Mouse (Mus musculus) lung, embryonic 15.5 days (tissue): ENCODE measurements around the gene Atp6v0a1. TPM values are rescaled to one million over a fixed set of nuclear protein-coding genes. Genes with fewer than 3 reads are reported as not detected.

Source experiments
- ATAC-seq: fragments of 200-750 bp; cut with Nextera tagmentation; 2 replicates; pipeline ENCODE4 v1.8.0; 2017; ENCODE audit warnings: moderate number of reproducible peaks, borderline replicate concordance; ENCODE audit not compliant: low FRiP score, low TSS enrichment; ENCODE audit errors: extremely low read depth
- H3K27ac ChIP-seq: fragments of 300-500 bp; sonication (generic); 2 replicates; pipeline ENCODE4 v1.5.1; 2015; ENCODE audit warnings: moderate library complexity, mild to moderate bottlenecking, inconsistent platforms
- H3K27me3 ChIP-seq: fragments of 300-500 bp; sonication (generic); 2 replicates; pipeline ENCODE4 v1.6.1; 2015; ENCODE audit warnings: inconsistent platforms
- H3K36me3 ChIP-seq: fragments of 300-500 bp; sonication (generic); 2 replicates; pipeline ENCODE4 v1.6.1; 2015; ENCODE audit warnings: inconsistent platforms
- H3K4me1 ChIP-seq: fragments of 300-500 bp; sonication (generic); 2 replicates; pipeline ENCODE4 v1.6.1; 2015; ENCODE audit warnings: inconsistent platforms
- H3K4me2 ChIP-seq: fragments of 300-500 bp; sonication (generic); 2 replicates; pipeline ENCODE4 v1.6.1; 2015; ENCODE audit warnings: inconsistent platforms, mild to moderate bottlenecking, moderate library complexity
- H3K4me3 ChIP-seq: fragments of 300-500 bp; sonication (generic); 2 replicates; pipeline ENCODE4 v1.5.1; 2015; ENCODE audit warnings: mild to moderate bottlenecking, inconsistent platforms
- H3K9ac ChIP-seq: fragments of 300-500 bp; sonication (generic); 2 replicates; pipeline ENCODE4 v1.6.1; 2015; ENCODE audit warnings: inconsistent platforms
- H3K9me3 ChIP-seq: fragments of 300-500 bp; sonication (generic); 2 replicates; pipeline ENCODE4 v1.6.1; 2016; ENCODE audit warnings: inconsistent platforms
- WGBS: fragments of 180-500 bp; shearing (Covaris S2); methylation state at CpG from one replicate; pipeline ENCODE4 v1.1.7; 2015; 5-methylcytosine and 5-hydroxymethylcytosine counted together
- polyA plus RNA-seq: library from polyadenylated mRNA; unstranded; fragments of >200 nt; fragmentation: Nextera tagmentation; extraction: Ambion mirVana; gene quantifications from 2 replicates; pipeline ENCODE4 v1.2.1, GENCODE M21; 2015

The Atp6v0a1 gene
- polyA plus RNA-seq, 1 experiment from 2014 or later, result 37.8 TPM

- no peak for ATAC-seq
- Histone ChIP-seq H3K9me3 (no peaks in the 10 kb centered on the region), H3K36me3 (peaks cover 60% of the 10 kb centered on the region), H3K9ac (no peak overlapping the region), H3K27ac (no peak overlapping the region), H3K27me3 (no peaks in the 10 kb centered on the region), H3K4me2 (no peak overlapping the region), H3K4me1 (no peaks in the 10 kb centered on the region), H3K4me3 (no peak overlapping the region)
- WGBS, result 86% methylated on average over 10 of the region's 10 CpGs
These were observed 21.0 kb downstream of the Atp6v0a1 start for GRCm38 (mm10) chr11:101030136-101030807.

- no peak for ATAC-seq
- Histone ChIP-seq H3K4me3 (no peak overlapping the region), H3K4me2 (no peak overlapping the region), H3K27ac (no peak overlapping the region), H3K9ac (no peak overlapping the region), H3K36me3 (peaks cover 62% of the 10 kb centered on the region), H3K4me1 (no peaks in the 10 kb centered on the region), H3K27me3 (no peaks in the 10 kb centered on the region), H3K9me3 (no peaks in the 10 kb centered on the region)
- 77% methylated on average over 4 of the region's 4 CpGs for WGBS
These were observed 21.5 kb downstream of the Atp6v0a1 start for GRCm38 (mm10) chr11:101030808-101031156.

- 85% methylated on average over 1 of the region's 1 CpGs for WGBS
- no peaks in the 10 kb centered on the region for H3K27me3 ChIP-seq
- no peak for ATAC-seq
These were observed 22.2 kb downstream of the Atp6v0a1 start for GRCm38 (mm10) chr11:101031470-101031869.

GRCm38 (mm10) chr11:101033856-101034500 is 24.7 kb downstream of the Atp6v0a1 start:
- Histone ChIP-seq H3K4me2 (no peak overlapping the region), H3K9me3 (no peaks in the 10 kb centered on the region), H3K27ac (no peak overlapping the region), H3K4me3 (no peak overlapping the region), H3K4me1 (no peaks in the 10 kb centered on the region), H3K36me3 (peaks cover 69% of the 10 kb centered on the region), H3K9ac (no peak overlapping the region), H3K27me3 (no peaks in the 10 kb centered on the region)
- 91% methylated on average over 17 of the region's 17 CpGs for WGBS
- no peak for ATAC-seq

More at GRCm38 (mm10) chr11:101031470-101031869, 22.2 kb downstream of the Atp6v0a1 start:
- Histone ChIP-seq H3K9me3 (no peaks in the 10 kb centered on the region), H3K4me2 (no peak overlapping the region), H3K27ac (no peak overlapping the region), H3K4me3 (no peak overlapping the region), H3K9ac (no peak overlapping the region), H3K36me3 (peaks cover 66% of the 10 kb centered on the region), H3K4me1 (no peaks in the 10 kb centered on the region)

GRCm38 (mm10) chr11:101034614-101035327 is 25.5 kb downstream of the Atp6v0a1 start:
- H3K27me3 ChIP-seq, result no peaks in the 10 kb centered on the region
- H3K27ac ChIP-seq, result no peak overlapping the region
- H3K36me3 ChIP-seq, result peaks cover 71% of the 10 kb centered on the region

GRCm38 (mm10) chr11:101035328-101035695 is 26.1 kb downstream of the Atp6v0a1 start:
- Histone ChIP-seq H3K27me3 (no peaks in the 10 kb centered on the region), H3K9ac (no peak overlapping the region), H3K36me3 (peaks cover 73% of the 10 kb centered on the region), H3K27ac (no peak overlapping the region), H3K9me3 (no peaks in the 10 kb centered on the region), H3K4me1 (no peaks in the 10 kb centered on the region), H3K4me3 (no peak overlapping the region), H3K4me2 (no peak overlapping the region)
- 83% methylated on average over 4 of the region's 4 CpGs for WGBS
- ATAC-seq, result no peak

More at GRCm38 (mm10) chr11:101034614-101035327, 25.5 kb downstream of the Atp6v0a1 start:
- ATAC-seq, result no peak
- H3K9me3 ChIP-seq, result no peaks in the 10 kb centered on the region
- no peak overlapping the region for H3K4me2 ChIP-seq
- H3K9ac ChIP-seq, result no peak overlapping the region
- no peaks in the 10 kb centered on the region for H3K4me1 ChIP-seq
- WGBS, result 82% methylated on average over 8 of the region's 8 CpGs
- H3K4me3 ChIP-seq, result no peak overlapping the region

DNA sequence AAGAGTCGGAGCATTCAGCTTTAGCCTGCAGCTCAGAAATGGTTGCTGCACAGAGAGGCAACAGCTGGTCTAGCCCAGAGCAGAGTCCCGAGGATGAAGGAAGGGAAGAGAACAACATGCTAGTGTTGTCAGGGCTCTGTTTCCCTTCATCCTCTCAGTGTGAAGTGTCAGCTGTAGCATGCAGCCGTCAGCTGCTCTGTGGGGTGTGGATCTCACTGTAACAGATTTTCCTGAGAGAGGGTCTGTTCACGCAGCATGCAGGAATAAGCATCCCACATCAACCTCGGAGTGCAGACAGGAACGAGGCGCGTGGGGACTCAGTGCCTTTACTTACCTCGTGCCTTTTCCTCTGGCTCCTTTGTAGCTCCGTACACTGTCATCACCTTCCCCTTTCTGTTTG is 28.5 kb downstream of the Atp6v0a1 start:
- Histone ChIP-seq H3K4me1 (no peaks in the 10 kb centered on the region), H3K4me2 (no peak overlapping the region), H3K36me3 (peaks cover 77% of the 10 kb centered on the region), H3K9me3 (no peaks in the 10 kb centered on the region), H3K4me3 (no peak overlapping the region), H3K27ac (no peak overlapping the region), H3K9ac (no peak overlapping the region), H3K27me3 (no peaks in the 10 kb centered on the region)
- no peak for ATAC-seq
- WGBS, result 82% methylated on average over 10 of the region's 10 CpGs

DNA sequence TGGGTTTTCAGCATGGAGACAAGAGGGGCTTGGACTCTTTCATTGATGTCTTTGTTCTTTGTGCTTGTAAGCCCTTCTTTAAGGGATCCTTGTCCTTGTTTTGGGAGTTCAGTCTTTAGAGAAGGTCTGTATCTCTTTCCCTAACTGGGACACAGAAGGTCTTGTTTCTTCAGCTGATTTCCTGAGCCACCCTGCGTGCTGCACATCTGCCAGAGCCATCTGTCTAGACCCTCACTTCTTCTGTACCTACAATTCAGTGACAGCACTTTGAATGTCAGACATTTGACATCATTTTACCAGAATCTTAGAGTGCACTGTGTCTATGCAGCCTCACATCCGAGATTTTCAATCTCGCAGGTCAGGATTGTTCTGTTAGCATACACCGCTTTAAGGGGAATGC is 36.6 kb downstream of the Atp6v0a1 start:
- peaks cover 74% of the 10 kb centered on the region for H3K36me3 ChIP-seq
- 91% methylated on average over 4 of the region's 4 CpGs for WGBS
- no peaks in the 10 kb centered on the region for H3K9me3 ChIP-seq
- H3K9ac ChIP-seq, result no peak overlapping the region
- H3K4me1 ChIP-seq, result no peaks in the 10 kb centered on the region
- no peak overlapping the region for H3K27ac ChIP-seq
- H3K4me2 ChIP-seq, result no peak overlapping the region
- H3K27me3 ChIP-seq, result no peaks in the 10 kb centered on the region
- no peak for ATAC-seq
- no peak overlapping the region for H3K4me3 ChIP-seq

DNA sequence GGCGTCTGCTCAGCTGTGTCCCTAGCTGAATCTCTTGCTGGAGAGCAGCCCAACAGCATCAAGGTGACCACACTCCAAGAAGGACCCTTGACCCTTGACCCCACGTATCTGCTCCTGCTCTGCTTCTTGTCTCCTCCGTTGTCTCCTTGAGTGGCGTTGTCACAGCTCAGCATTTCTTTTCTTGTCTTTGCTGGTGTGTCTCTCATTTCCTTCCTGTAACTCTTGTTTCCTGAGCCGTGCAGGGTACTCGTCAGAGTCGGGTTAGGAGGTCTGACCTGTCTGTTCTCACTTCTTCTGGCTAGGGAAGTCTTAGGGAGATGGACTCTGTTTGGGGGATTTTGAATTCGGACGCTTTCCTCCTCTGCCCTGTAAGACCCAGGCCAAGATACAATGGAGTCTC is 37.2 kb downstream of the Atp6v0a1 start:
- Histone ChIP-seq H3K9ac (no peak overlapping the region), H3K9me3 (no peaks in the 10 kb centered on the region), H3K27ac (no peak overlapping the region), H3K36me3 (peaks cover 71% of the 10 kb centered on the region), H3K4me2 (no peak overlapping the region), H3K27me3 (no peaks in the 10 kb centered on the region), H3K4me3 (no peak overlapping the region), H3K4me1 (no peaks in the 10 kb centered on the region)
- 54% methylated on average over 9 of the region's 9 CpGs for WGBS
- no peak for ATAC-seq

GRCm38 (mm10) chr11:101047502-101047901 is 38.2 kb downstream of the Atp6v0a1 start:
- Histone ChIP-seq H3K4me1 (no peaks in the 10 kb centered on the region; the same call in 1 of the 2 replicates), H3K27ac (no peak overlapping the region)
- ATAC-seq, result no peak

DNA sequence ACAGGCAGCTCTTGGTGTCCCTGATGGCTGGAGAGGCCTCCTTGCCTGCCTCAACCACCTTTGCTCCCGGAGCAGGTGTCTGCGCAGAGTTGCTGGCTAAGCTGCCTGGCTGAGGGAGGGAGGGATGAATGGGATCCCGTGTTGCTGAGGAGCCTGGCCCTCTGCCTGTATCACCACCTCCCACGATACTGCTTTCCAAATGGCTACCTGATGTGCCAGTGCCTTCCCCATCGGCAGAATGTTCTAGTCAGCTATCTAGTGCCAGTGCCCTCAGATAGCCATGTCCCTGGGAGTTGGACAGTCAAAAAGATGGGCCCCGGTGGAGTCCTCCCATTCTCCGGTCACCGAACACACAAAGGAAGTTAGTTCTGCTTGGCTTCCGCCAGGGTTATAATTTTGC is 41.1 kb downstream of the Atp6v0a1 start:
- Histone ChIP-seq H3K4me2 (no peak overlapping the region), H3K9ac (no peak overlapping the region), H3K9me3 (no peaks in the 10 kb centered on the region), H3K36me3 (peaks cover 39% of the 10 kb centered on the region; the same call in 1 of the 2 replicates), H3K27ac (no peak overlapping the region), H3K4me1 (peaks cover 10% of the 10 kb centered on the region; the same call in 1 of the 2 replicates), H3K4me3 (no peak overlapping the region), H3K27me3 (no peaks in the 10 kb centered on the region)
- ATAC-seq, result no peak
- WGBS, result 92% methylated on average over 9 of the region's 9 CpGs

More at GRCm38 (mm10) chr11:101047502-101047901, 38.2 kb downstream of the Atp6v0a1 start:
- peaks cover 65% of the 10 kb centered on the region for H3K36me3 ChIP-seq
- no peaks in the 10 kb centered on the region for H3K9me3 ChIP-seq
- no peak overlapping the region for H3K9ac ChIP-seq
- no peaks in the 10 kb centered on the region for H3K27me3 ChIP-seq
- 86% methylated on average over 3 of the region's 3 CpGs for WGBS
- H3K4me2 ChIP-seq, result no peak overlapping the region
- H3K4me3 ChIP-seq, result no peak overlapping the region

DNA sequence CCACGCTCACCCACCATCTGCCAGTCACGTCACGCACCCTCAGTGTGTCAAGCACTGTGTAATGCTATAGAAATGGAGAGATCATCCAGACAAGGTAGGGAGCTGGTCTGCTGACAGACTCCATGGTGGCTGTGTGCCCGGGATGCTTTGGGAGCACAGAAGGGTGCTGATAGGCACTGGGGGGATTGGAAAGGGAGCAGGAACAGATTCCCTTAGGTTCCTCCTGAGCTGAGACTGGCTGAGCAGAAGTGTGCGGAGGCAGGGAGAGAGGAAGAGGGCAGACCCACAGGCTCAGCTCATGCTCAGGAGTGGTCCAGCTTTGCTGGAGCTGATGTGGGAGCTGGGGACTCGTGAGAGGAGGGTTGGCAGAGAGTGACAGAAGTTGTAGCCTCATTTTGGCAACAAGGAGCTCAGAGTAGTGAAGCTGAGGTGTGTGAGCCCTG is 41.8 kb downstream of the Atp6v0a1 start:
- no peaks in the 10 kb centered on the region for H3K9me3 ChIP-seq
- 85% methylated on average over 6 of the region's 6 CpGs for WGBS
- no peak overlapping the region for H3K4me2 ChIP-seq
- H3K9ac ChIP-seq, result no peak overlapping the region
- H3K4me1 ChIP-seq, result peaks cover 16% of the 10 kb centered on the region
- no peak overlapping the region for H3K27ac ChIP-seq
- H3K4me3 ChIP-seq, result no peak overlapping the region
- H3K36me3 ChIP-seq, result peaks cover 34% of the 10 kb centered on the region; the same call in 1 of the 2 replicates
- no peaks in the 10 kb centered on the region for H3K27me3 ChIP-seq
- ATAC-seq, result no peak
